Mouse (Mus musculus) bone marrow, adult 2 months (tissue): ENCODE measurements around the gene Klrd1. TPM values are rescaled to one million over a fixed set of nuclear protein-coding genes. Genes with fewer than 3 reads are reported as not detected.
"Not testable (repeated sequence)": the region's sequence is repeated elsewhere in the genome, so short reads cannot be mapped to it uniquely, and the experiment has no call there.

Experiments
- H3K27ac ChIP-seq: fragments of 200-500 bp; 2 replicates; pipeline ENCODE4 v1.5.1; 2012; ENCODE audit warnings: low read depth, mild to moderate bottlenecking, control low read depth, inconsistent platforms, low read length; ENCODE audit not compliant: control insufficient read depth, poor library complexity, insufficient read depth
- H3K4me1 ChIP-seq: fragments of 200-500 bp; 2 replicates; pipeline ENCODE4 v1.6.1; 2011; ENCODE audit warnings: low read length; ENCODE audit not compliant: control insufficient read depth, insufficient read depth
- H3K4me3 ChIP-seq: fragments of 200-500 bp; replicated peaks from 2 replicates; pipeline ENCODE3; 2011; ENCODE audit warnings: mild to moderate bottlenecking, low read depth, low read length, control low read depth; ENCODE audit not compliant: control insufficient read depth
- CTCF ChIP-seq: fragments of 200-500 bp; IDR thresholded peaks from 2 replicates; pipeline ENCODE4 v1.5.1; 2011; ENCODE audit warnings: low read length, control low read depth; ENCODE audit not compliant: control insufficient read depth, insufficient read depth
- POLR2A ChIP-seq: fragments of 200-500 bp; IDR thresholded peaks from 2 replicates; pipeline ENCODE4 v1.6.1; 2011; ENCODE audit warnings: low read depth, mild to moderate bottlenecking, control low read depth, low read length, borderline replicate concordance; ENCODE audit not compliant: control insufficient read depth
- WGBS: fragments of 180-500 bp; shearing (Covaris S2); methylation state at CpG from one replicate; pipeline ENCODE4 v1.1.7; 2018; 5-methylcytosine and 5-hydroxymethylcytosine counted together
- polyA plus RNA-seq: library from polyadenylated mRNA; stranded (reverse); fragments of >200 nt; gene quantifications from 2 replicates; pipeline ENCODE4 v1.2.4, GENCODE M21; 2011; ENCODE audit warnings: low replicate concordance; ENCODE audit not compliant: missing spikeins, insufficient read depth, insufficient read length

The Klrd1 gene
- polyA plus RNA-seq, 1 experiment, result 9.8 TPM

DNA sequence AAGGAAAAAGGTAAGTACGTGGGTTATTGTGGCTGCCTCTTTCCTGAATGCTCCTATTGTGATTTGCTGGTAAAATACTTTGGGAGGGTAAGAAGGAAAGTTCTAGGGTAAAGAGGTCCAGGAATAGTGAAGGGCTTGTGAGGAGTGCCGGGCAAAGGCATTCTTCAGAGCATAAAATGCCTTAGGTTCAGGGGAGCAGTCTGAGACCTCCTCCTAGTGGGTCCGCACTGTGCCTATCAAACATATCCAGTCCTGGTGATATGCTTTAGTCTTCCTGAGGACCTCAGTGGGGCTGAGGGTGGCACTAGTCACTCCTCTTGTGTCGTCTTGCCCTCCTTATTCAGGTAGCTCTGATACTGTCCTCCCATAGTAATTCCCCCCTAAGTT, 31.9 kb upstream of the Klrd1 start:
- 46% methylated on average over 4 of the region's 4 CpGs for WGBS
- TF ChIP-seq POLR2A (no peak), CTCF (no peak)
- H3K27ac ChIP-seq, result no peak overlapping the region
- no peak overlapping the region for H3K4me3 ChIP-seq
- H3K4me1 ChIP-seq, result no peaks in the 10 kb centered on the region

DNA sequence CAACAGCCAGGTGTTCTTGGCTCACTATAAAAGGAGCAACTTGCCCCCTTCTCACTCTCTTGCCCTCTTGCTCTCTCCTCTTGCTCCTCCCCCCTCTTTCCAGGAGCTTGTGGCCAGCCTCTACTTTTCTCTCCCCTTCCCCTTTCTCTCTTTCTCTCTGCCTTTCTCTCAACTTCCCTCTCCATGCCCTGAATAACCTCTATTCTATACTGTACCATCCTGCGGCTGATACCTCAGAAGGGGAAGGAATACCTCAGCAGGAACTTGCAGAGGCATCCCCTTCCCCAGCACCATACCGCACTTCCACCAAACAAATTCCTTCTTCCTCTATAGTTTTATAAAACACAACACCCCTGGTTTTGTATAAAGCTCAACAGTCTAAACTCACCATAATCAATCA, 26.3 kb upstream of the Klrd1 start:
- Histone ChIP-seq H3K4me1 (no peaks in the 10 kb centered on the region), H3K27ac (no peak overlapping the region), H3K4me3 (no peak overlapping the region)
- 21% methylated on average over 2 of the region's 2 CpGs for WGBS
- TF ChIP-seq POLR2A (no peak), CTCF (no peak)

DNA sequence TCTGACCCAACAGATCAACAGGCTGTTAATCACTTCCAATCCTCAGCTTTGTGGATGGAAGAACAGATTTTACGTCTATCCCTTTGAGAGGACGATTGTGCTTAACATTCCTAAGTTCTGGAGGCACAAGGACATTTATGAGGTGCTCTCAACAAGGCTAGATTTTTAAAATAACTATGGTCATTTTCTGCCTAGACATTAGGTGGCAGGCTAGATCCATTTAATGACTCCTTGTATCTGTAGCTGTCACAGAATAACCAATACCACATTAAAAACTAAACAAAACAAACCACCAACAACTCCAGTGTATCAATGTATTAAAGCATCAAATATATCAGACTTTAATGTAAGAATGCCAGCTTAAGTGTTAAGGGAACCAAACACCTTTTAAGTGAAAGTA, 16.3 kb upstream of the Klrd1 start:
- no peaks in the 10 kb centered on the region for H3K4me1 ChIP-seq
- no peak overlapping the region for H3K4me3 ChIP-seq
- 10% methylated on average over 2 of the region's 2 CpGs for WGBS
- TF ChIP-seq POLR2A (no peak), CTCF (no peak)
- H3K27ac ChIP-seq, result no peak overlapping the region

DNA sequence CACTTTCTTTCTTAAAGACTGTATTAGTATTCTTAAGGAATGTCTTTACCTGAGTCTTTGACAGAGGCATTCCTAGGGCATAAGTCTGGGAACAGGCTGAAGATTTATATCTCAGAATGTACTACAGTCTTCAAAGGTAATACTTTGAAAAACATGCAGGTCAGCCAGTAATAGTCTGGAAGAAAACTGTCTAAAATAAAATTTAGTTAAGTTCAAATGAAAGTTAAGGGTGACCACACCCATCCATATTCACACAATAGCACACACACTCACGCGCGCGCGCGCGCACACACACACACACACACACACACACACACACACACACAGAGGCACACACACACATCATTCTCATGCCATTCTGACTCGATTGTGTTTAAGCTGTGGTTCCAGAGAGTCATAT, 14.0 kb upstream of the Klrd1 start, which contains the start of gene Klre1:
TSS of gene Klre1 (plus strand) at position 301 of the 400 bp plus-strand sequence.
- 91% methylated on average over 8 of the region's 8 CpGs for WGBS
- no peaks in the 10 kb centered on the region for H3K4me1 ChIP-seq
- H3K4me3 ChIP-seq, result peak within 1 kb of the TSS; percentile 16
- TF ChIP-seq POLR2A (no peak), CTCF (no peak)
- no peak within 1 kb of the TSS for H3K27ac ChIP-seq

DNA sequence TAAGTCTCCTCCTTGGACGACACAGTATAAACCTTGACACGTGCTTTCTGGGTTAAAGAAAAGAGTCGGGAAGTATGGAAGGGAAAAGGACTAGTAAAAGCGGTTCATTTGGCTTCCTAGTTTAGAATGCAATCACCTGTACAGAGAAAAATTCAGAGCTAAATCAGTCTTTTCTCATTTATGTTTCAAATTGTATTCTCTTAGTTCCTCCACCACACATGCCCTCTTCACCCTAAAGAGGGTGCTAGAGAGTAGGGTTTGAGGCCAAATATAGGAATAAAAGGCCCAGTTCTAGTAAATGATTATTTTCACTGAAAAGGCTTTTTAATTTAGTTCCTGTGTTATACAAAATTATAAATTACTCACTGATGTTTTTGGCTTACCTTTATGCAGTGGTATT, 10.3 kb upstream of the Klrd1 start:
- TF ChIP-seq POLR2A (no peak), CTCF (no peak)
- Histone ChIP-seq H3K27ac (no peak overlapping the region), H3K4me3 (no peak overlapping the region), H3K4me1 (no peaks in the 10 kb centered on the region)
- 57% methylated on average over 4 of the region's 4 CpGs for WGBS

DNA sequence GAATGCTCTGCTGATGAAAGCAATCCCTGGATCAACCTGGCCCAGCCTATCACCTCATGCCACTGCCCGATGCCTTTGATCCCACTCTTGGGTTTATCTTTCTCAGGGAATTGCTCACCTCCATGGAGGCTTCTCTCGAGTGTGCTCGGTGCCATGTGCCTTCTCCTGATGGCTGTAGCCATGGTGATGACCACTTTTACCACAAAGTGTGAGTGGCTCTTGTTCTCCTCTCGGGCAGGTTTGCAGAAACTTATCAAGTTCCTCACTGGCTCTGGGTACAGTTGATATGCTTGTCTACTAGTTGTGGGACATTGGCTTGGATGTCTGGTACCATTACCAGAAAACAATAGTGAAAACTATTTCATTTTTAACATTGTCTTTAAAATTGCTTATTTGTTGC, 9.7 kb upstream of the Klrd1 start:
- no peak overlapping the region for H3K4me3 ChIP-seq
- no peaks in the 10 kb centered on the region for H3K4me1 ChIP-seq
- 26% methylated on average over 4 of the region's 4 CpGs for WGBS
- H3K27ac ChIP-seq, result no peak overlapping the region
- TF ChIP-seq POLR2A, result no peak
- TF ChIP-seq CTCF, result no peak

DNA sequence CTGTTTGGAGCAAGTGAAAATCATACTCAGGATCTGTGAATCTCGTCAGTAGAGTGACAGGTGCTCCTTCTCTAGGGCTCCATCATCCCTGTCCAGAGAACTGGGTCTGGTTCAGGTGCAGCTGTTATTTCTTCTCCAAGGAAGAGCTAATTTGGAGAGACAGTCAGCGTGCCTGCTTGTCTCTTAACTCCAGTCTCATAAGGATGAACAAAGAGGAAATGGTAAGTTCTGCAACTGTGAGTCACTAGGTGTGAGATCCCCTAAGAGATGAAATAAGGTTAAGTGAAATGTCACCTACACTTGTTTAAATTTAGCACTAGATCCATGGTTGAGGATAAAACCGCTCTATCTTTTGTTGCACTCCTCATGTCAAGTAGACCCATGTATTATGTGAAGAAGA, 8.6 kb upstream of the Klrd1 start:
- no peak overlapping the region for H3K4me3 ChIP-seq
- WGBS, result 58% methylated on average over 3 of the region's 3 CpGs
- H3K4me1 ChIP-seq, result no peaks in the 10 kb centered on the region
- H3K27ac ChIP-seq, result no peak overlapping the region
- TF ChIP-seq POLR2A, result no peak

DNA sequence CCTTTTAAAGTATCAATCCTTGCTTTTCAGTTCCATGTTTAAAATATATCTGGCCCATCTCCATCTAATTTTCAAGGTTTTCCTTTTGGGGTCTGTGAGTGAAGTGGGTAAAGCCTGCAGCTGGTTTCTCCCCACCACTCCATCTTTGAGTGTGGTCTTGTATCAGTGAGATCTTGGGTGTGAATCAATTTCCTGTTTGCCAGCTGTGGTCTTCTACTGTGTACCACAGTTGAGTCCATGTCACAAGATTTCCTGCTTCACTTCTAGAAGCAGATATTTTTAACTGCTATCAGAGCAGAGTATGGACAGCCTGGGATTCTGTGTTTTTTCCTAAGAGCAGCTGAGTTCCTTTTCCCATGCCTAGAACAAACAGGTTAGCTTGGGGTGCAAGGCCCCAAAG, 16.8 kb downstream of the Klrd1 start:
- Histone ChIP-seq H3K4me3 (no peak overlapping the region), H3K27ac (no peak overlapping the region), H3K4me1 (no peaks in the 10 kb centered on the region)
- TF ChIP-seq CTCF (no peak), POLR2A (no peak)

DNA sequence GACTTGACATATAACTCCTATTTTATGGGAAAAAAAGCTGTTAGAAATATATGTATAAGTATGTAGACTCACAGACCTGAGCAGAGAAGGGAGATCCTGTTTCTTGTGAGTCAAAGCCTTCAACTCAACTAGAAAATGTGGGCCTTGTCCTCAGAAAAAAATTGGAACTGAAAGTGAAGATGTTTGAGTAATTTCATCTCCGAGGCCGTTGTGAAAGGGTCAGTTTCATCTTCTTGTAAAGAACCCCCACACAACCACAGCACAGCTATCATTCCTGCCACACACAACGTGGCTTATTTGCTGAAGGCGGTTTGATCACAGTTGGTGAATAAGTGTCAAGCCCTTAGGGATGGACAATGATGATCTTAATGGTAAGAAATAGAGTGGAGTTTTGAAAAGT, 32.2 kb downstream of the Klrd1 start, which contains the start of gene Klrk1:
TSS of gene Klrk1 (minus strand) at position 130 of the 400 bp plus-strand sequence.
- no peak for TF ChIP-seq POLR2A
- TF ChIP-seq CTCF, result no peak
- WGBS, result 37% methylated on average over 4 of the region's 4 CpGs

DNA sequence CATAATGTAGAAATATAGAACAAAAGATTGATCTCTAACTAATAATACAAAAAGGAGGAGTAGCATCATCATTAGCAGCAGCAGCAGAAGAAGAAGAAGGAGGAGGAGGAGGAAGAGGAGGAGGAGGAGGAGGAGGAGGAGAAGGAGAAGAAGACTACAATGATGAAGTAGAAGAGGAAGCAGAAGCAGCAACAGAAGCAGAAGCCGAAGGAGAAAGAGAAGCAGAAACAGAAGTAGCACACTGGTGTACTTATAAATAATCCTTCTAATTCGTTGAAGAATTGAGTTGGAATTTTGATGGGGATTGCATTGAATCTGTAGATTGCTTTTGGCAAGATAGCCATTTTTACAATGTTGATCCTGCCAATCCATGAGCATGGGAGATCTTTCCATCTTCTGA, 39.5 kb downstream of the Klrd1 start:
- not testable (repeated sequence) for H3K27ac ChIP-seq, H3K4me3 ChIP-seq, H3K4me1 ChIP-seq
- WGBS, result 23% methylated on average over 2 of the region's 2 CpGs

More for the DNA sequence above, 32.2 kb downstream of the Klrd1 start, which contains the start of gene Klrk1:
- Histone ChIP-seq H3K4me3 (no peak within 1 kb of the TSS), H3K4me1 (no peaks in the 10 kb centered on the region), H3K27ac (no peak within 1 kb of the TSS)

DNA sequence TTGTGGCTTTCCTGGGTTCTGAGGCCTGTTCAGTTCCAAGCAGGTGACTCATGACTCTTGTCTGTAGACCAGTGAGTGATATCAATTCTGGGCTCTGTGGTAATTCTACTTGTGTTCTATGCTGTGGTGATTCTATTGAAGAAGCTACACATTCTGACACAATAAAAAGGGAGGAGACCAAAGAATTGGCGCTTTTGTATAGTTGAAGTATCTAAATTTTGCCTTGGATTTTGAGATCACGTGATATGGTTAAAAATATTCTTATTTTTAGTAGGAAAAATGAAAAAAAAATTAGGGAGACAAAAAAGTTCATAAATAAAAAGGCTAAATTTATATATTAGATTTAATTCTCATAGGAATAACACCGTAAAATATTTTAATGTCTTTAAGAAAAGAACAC, 51.7 kb downstream of the Klrd1 start, which contains the start of gene Klrc3:
TSS of gene Klrc3 (minus strand) at position 101 of the 400 bp plus-strand sequence.
- H3K4me1 ChIP-seq, H3K4me3 ChIP-seq, H3K27ac ChIP-seq: not testable (repeated sequence)
- WGBS, result 72% methylated on average over 3 of the region's 3 CpGs

DNA sequence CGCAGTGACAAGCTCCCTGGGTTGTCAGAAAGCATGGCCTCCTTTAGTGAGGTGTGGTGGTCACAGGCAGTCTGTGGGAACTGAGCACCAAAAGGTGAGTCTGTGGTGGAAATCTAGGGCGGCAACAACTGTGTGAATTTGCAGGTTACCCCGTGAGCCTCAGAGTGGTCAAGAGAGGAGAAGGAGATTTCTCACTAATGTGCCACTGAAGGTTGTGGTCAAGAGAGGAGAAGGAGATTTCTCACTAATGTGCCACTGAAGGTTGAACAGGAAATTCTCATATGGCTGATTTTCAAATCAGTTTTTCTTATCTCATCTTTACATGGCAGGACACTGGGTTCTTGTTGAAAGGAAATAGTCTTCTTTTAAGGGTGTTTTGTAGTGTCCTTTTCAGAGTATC, 52.5 kb downstream of the Klrd1 start:
- not testable (repeated sequence) for H3K4me1 ChIP-seq, H3K27ac ChIP-seq, H3K4me3 ChIP-seq
- whole genome bisulfite sequencing, result 53% methylated on average over 2 of the region's 3 CpGs
